Mouse (Mus musculus) MEL (cell line): Measurements from ENCODE around the gene Camta1.

ENCODE experiments used
- CTCF ChIP-seq, 3 experiments: IDR thresholded peaks in 2 of 3; conservative IDR thresholded peaks in 1 of 3; 2 replicates each; pipeline ENCODE4 v1.5.1; 2011 to 2012; ENCODE audit warnings: low read length in 3 of 3, low read depth in 2 of 3, mild to moderate bottlenecking in 2 of 3, improper control_type of control experiment in 1 of 3, inconsistent platforms in 1 of 3, mixed read lengths in 1 of 3, moderate library complexity in 1 of 3; ENCODE audit not compliant: control insufficient read depth in 1 of 3, insufficient read depth in 1 of 3, poor library complexity in 1 of 3, severe bottlenecking in 1 of 3
- GATA1 ChIP-seq: IDR thresholded peaks from 2 replicates; pipeline ENCODE4 v1.6.1; 2011; ENCODE audit warnings: low read depth, low read length, improper control_type of control experiment
- MAFK ChIP-seq: IDR thresholded peaks from 2 replicates; pipeline ENCODE4 v1.6.1; 2011; ENCODE audit warnings: low read depth, mild to moderate bottlenecking, low read length, improper control_type of control experiment, borderline replicate concordance
- MAX ChIP-seq: IDR thresholded peaks from 2 replicates; pipeline ENCODE4 v1.6.1; 2011; ENCODE audit warnings: low read length, improper control_type of control experiment
- POLR2A ChIP-seq, 2 experiments: IDR thresholded peaks; 2 replicates each; pipeline ENCODE4 v1.6.1; 2011 to 2012; ENCODE audit warnings: low read length in 2 of 2, mild to moderate bottlenecking in 2 of 2, control low read depth in 1 of 2, improper control_type of control experiment in 1 of 2, low read depth in 1 of 2, moderate library complexity in 1 of 2; ENCODE audit not compliant: control insufficient read depth in 1 of 2, insufficient read depth in 1 of 2, poor library complexity in 1 of 2
- POLR2AphosphoS2 ChIP-seq: IDR thresholded peaks from 2 replicates; pipeline ENCODE4 v1.6.1; 2011; ENCODE audit warnings: low read length, improper control_type of control experiment
- RAD21 ChIP-seq: IDR thresholded peaks from 2 replicates; pipeline ENCODE4 v1.6.1; 2011; ENCODE audit warnings: mild to moderate bottlenecking, low read depth, low read length, improper control_type of control experiment
- SIN3A ChIP-seq: IDR thresholded peaks from 2 replicates; pipeline ENCODE4 v1.6.1; 2012; ENCODE audit warnings: low read length, improper control_type of control experiment, inconsistent platforms
- SMC3 ChIP-seq: IDR thresholded peaks from 2 replicates; pipeline ENCODE4 v1.6.1; 2011; ENCODE audit warnings: low read depth, low read length, improper control_type of control experiment
- TAL1 ChIP-seq: IDR thresholded peaks from 2 replicates; pipeline ENCODE4 v1.6.1; 2012; ENCODE audit warnings: mild to moderate bottlenecking, inconsistent platforms, low read length, moderate library complexity, mixed read lengths
- USF1 ChIP-seq: IDR thresholded peaks from 2 replicates; pipeline ENCODE4 v1.6.1; 2014; ENCODE audit warnings: low read depth, mild to moderate bottlenecking, inconsistent platforms, low read length, improper control_type of control experiment, moderate library complexity
- ZC3H11A ChIP-seq: IDR thresholded peaks from 2 replicates; pipeline ENCODE4 v1.6.1; 2012; ENCODE audit warnings: low read depth, mild to moderate bottlenecking, inconsistent platforms, low read length, improper control_type of control experiment

DNA sequence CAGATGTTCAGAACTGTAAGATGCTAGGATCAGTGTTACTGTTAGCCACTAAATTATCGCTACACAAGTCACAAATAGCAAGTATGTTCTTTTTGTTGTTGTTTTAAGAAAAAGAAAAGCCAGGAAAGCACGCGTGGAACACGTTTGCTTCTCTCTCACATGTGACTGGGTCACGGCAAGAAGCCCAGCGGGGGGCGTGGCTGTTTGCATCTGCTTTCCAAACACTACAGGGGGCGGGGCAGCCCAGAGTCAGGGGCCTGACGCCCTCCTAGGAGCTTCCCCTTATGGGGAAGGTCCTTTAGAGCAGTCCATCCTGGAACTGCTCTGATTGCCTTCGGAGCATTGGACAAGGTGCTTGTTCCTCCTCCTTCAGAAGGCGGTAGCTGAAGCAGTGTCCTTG is 524.1 kb downstream of the Camta1 start:
- no peak for TF ChIP-seq MAX
- no peak for TF ChIP-seq TAL1
- no peak for TF ChIP-seq SIN3A
- TF ChIP-seq CTCF (IDR thresholded peaks at IDR 0.05 in 2 of 3, conservative IDR thresholded peaks at IDR 0.05 in 1 of 3; ENCODE audit: control insufficient read depth in 1 of 3, insufficient read depth in 1 of 3, low read depth in 2 of 3, low read length in 3 of 3, poor library complexity in 1 of 3, severe bottlenecking in 1 of 3) = no peak
- TF ChIP-seq GATA1 = no peak
- TF ChIP-seq RAD21 = no peak
- TF ChIP-seq POLR2A (IDR thresholded peaks at IDR 0.05; ENCODE audit: control insufficient read depth in 1 of 2, insufficient read depth in 1 of 2, low read depth in 1 of 2, low read length in 2 of 2, poor library complexity in 1 of 2) = no peak
- no peak for TF ChIP-seq POLR2AphosphoS2
- no peak for TF ChIP-seq USF1
- no peak for TF ChIP-seq SMC3
- no peak for TF ChIP-seq MAFK
- TF ChIP-seq ZC3H11A = no peak
